ENCODE assay signal across 13 mouse cellular contexts in the genomic region with DNA sequence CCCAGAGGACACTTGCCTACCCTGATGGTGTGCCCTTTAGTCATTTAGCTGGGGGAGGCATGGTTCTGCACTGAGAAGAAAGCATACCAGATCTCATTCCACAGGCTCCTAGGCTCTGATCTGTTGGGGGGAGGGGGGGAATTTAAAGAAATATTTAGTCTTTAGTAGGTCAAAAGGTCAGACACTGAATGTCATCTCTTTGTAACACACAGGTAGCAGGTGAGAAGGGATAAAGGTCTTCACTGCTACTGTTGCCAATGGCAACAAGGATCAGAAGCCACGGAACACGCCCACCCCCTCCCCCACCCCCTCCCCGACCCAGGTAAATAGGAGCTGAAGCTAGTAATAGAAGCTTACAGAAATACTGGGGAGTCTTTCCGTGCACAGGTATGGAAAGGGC. TPM values are rescaled to one million over a fixed set of nuclear protein-coding genes. Genes with fewer than 3 reads are reported as not detected.
A peak's percentile ranks its signal among the peaks of the same experiment; 100 is the strongest.
DNase-seq lines count a peak whose midpoint lies in the region; ATAC-seq and TF ChIP-seq lines count a peak whose summit lies in the region.
"Had no signal": no experiment of that assay in that cellular context is flagged by ENCODE, and none has a peak within 500 bp of the region (broad histone marks: within the 10 kb centered on the region; RNA-seq: fewer than 3 reads in every experiment).

No protein-coding gene starts in this region.

- H3K36me3 ChIP-seq in intestine, embryonic 14.5 days (ENCODE audit: control insufficient read depth, insufficient read depth, low read length), result no peaks in the 10 kb centered on the region
- no peaks in the 10 kb centered on the region for H3K36me3 ChIP-seq in intestine, postnatal 0 days (ENCODE audit: control insufficient read depth, insufficient read depth)
- H3K36me3 ChIP-seq in hindbrain, embryonic 14.5 days (replicated peaks; ENCODE audit: control insufficient read depth, insufficient read depth), result no peaks in the 10 kb centered on the region
- no peaks in the 10 kb centered on the region for H3K36me3 ChIP-seq in liver, embryonic 16.5 days (ENCODE audit: control insufficient read depth, insufficient read depth)
- H3K36me3 ChIP-seq: heart, embryonic 10.5 days had no signal

- H3K9me3 ChIP-seq in intestine, embryonic 14.5 days (ENCODE audit: control insufficient read depth, low read length), result no peaks in the 10 kb centered on the region
- no peaks in the 10 kb centered on the region for H3K9me3 ChIP-seq in intestine, postnatal 0 days (ENCODE audit: control insufficient read depth)
- no peaks in the 10 kb centered on the region for H3K9me3 ChIP-seq in hindbrain, embryonic 14.5 days (ENCODE audit: control insufficient read depth, low read length)
- H3K9me3 ChIP-seq in liver, embryonic 16.5 days (replicated peaks; ENCODE audit: control insufficient read depth, low read length), result no peaks in the 10 kb centered on the region
- H3K9me3 ChIP-seq: heart, embryonic 10.5 days had no signal

- no peak overlapping the region for H3K9ac ChIP-seq in intestine, embryonic 14.5 days (ENCODE audit: low read length)
- no peak overlapping the region for H3K9ac ChIP-seq in intestine, postnatal 0 days (ENCODE audit: low read depth, low read length)
- no peak overlapping the region for H3K9ac ChIP-seq in hindbrain, embryonic 14.5 days
- H3K9ac ChIP-seq in liver, embryonic 16.5 days (ENCODE audit: low read depth, low read length), result no peak overlapping the region

- peak overlapping the region; percentile 70; the same call in 1 of the 2 replicates for H3K4me3 ChIP-seq in intestine, embryonic 14.5 days (ENCODE audit: low read depth, low read length)
- no peak overlapping the region for H3K4me3 ChIP-seq in intestine, postnatal 0 days (ENCODE audit: low read depth, low read length)
- no peak overlapping the region for H3K4me3 ChIP-seq in hindbrain, embryonic 14.5 days (replicated peaks; ENCODE audit: low read length)
- H3K4me3 ChIP-seq in liver, embryonic 16.5 days (ENCODE audit: low read depth, low read length), result no peak overlapping the region; the same call in 1 of the 2 replicates
- H3K4me3 ChIP-seq: erythroblast, embryonic 14.5 days had no signal

- DNase-seq in intestine, embryonic 14.5 days (ENCODE audit: low spot score), result no peak
- peak; percentile 43 for DNase-seq in ES-CJ7 (ENCODE audit: low read depth, low spot score)
- DNase-seq in hindbrain, embryonic 14.5 days (ENCODE audit: low spot score), result no peak
- no peak for DNase-seq in ovary, postnatal 10 days (ENCODE audit: low spot score)
- no peak for DNase-seq in cerebellum, adult 18-20 months
- DNase-seq in cerebellum, adult 9-11 months, result no peak
- DNase-seq: right cerebral cortex, postnatal 14 days had no signal

- H3K4me2 ChIP-seq in intestine, embryonic 14.5 days (ENCODE audit: low read length), result peak overlapping the region; percentile 76; the same call in 1 of the 2 replicates
- no peak overlapping the region for H3K4me2 ChIP-seq in intestine, postnatal 0 days (replicated peaks; ENCODE audit: low read depth)
- peak overlapping the region; percentile 67 for H3K4me2 ChIP-seq in hindbrain, embryonic 14.5 days (replicated peaks)
- H3K4me2 ChIP-seq in liver, embryonic 16.5 days (ENCODE audit: low read depth, low read length), result peak overlapping the region; percentile 37

- WGBS in intestine, embryonic 14.5 days, result 7% methylated on average over 4 of the region's 4 CpGs
- WGBS in intestine, postnatal 0 days, result 32% methylated on average over 4 of the region's 4 CpGs
- WGBS in hindbrain, embryonic 14.5 days, result 16% methylated on average over 4 of the region's 4 CpGs
- WGBS in liver, embryonic 16.5 days (ENCODE audit: insufficient replicate concordance), result 30% methylated on average over 4 of the region's 4 CpGs

- TF ChIP-seq CTCF in intestine, postnatal 0 days (IDR thresholded peaks at IDR 0.05; ENCODE audit: low read depth), result no peak

- no peak overlapping the region for H3K27ac ChIP-seq in intestine, embryonic 14.5 days (ENCODE audit: low read depth)
- H3K27ac ChIP-seq in intestine, postnatal 0 days (ENCODE audit: low read depth, low read length), result no peak overlapping the region
- no peak overlapping the region for H3K27ac ChIP-seq in hindbrain, embryonic 14.5 days
- peak overlapping the region; percentile 51 for H3K27ac ChIP-seq in liver, embryonic 16.5 days (ENCODE audit: low read length)
- H3K27ac ChIP-seq: macrophage had no signal

- no peak for ATAC-seq in intestine, embryonic 14.5 days (replicated peaks; ENCODE audit: low FRiP score, low TSS enrichment, low read depth)
- no peak for ATAC-seq in intestine, postnatal 0 days
- no peak for ATAC-seq in hindbrain, embryonic 14.5 days (ENCODE audit: low FRiP score)
- ATAC-seq in liver, embryonic 16.5 days (ENCODE audit: low read depth), result peak; percentile 8; the same call in 1 of the 2 replicates
- ATAC-seq: inflammation-experienced regulatory T-cells, adult 6 months had no signal

- H3K27me3 ChIP-seq in intestine, embryonic 14.5 days (replicated peaks; ENCODE audit: control insufficient read depth, insufficient read depth, low read length), result no peaks in the 10 kb centered on the region
- no peaks in the 10 kb centered on the region for H3K27me3 ChIP-seq in intestine, postnatal 0 days (replicated peaks; ENCODE audit: control insufficient read depth, insufficient read depth, low read length)
- peaks cover 2% of the 10 kb centered on the region; the same call in 1 of the 2 replicates for H3K27me3 ChIP-seq in hindbrain, embryonic 14.5 days (ENCODE audit: control insufficient read depth, insufficient read depth, low read length)
- H3K27me3 ChIP-seq in liver, embryonic 16.5 days (ENCODE audit: control insufficient read depth, insufficient read depth, low read depth, low read length), result peaks cover 29% of the 10 kb centered on the region

- H3K4me1 ChIP-seq in intestine, embryonic 14.5 days (replicated peaks; ENCODE audit: control insufficient read depth, insufficient read depth, low read length), result peaks cover 38% of the 10 kb centered on the region
- H3K4me1 ChIP-seq in intestine, postnatal 0 days (replicated peaks; ENCODE audit: control insufficient read depth, insufficient read depth, low read length), result peaks cover 3% of the 10 kb centered on the region
- peaks cover 5% of the 10 kb centered on the region for H3K4me1 ChIP-seq in hindbrain, embryonic 14.5 days (replicated peaks; ENCODE audit: control insufficient read depth, insufficient read depth, low read length)
- H3K4me1 ChIP-seq in liver, embryonic 16.5 days (ENCODE audit: control insufficient read depth, low read depth, low read length), result peaks cover 10% of the 10 kb centered on the region

RNA-seq across cellular contexts. Expression of gene Rbp1, which starts 0.9 kb away (rescaled TPM):
- 105 and 109 TPM in 2 replicates for polyA plus RNA-seq in intestine, embryonic 14.5 days (2014; fragmentation: Nextera tagmentation; extraction: Ambion mirVana)
- 25.5 and 26.6 TPM in 2 replicates for polyA plus RNA-seq in intestine, postnatal 0 days (2015; fragmentation: Nextera tagmentation; extraction: Ambion mirVana)
- 57.7 and 77.1 TPM in 2 replicates for polyA plus RNA-seq in hindbrain, embryonic 14.5 days (2014; fragmentation: Nextera tagmentation; extraction: Ambion mirVana)
- polyA plus RNA-seq in liver, embryonic 16.5 days (2015; fragmentation: Nextera tagmentation; extraction: Ambion mirVana), result 45.1 and 47.3 TPM in 2 replicates
- polyA plus RNA-seq: inflammation-experienced regulatory T-cells, adult 6 months had no signal
